Mouse (Mus musculus): ENCODE data around the gene Pfkp.

The Pfkp gene

DNA sequence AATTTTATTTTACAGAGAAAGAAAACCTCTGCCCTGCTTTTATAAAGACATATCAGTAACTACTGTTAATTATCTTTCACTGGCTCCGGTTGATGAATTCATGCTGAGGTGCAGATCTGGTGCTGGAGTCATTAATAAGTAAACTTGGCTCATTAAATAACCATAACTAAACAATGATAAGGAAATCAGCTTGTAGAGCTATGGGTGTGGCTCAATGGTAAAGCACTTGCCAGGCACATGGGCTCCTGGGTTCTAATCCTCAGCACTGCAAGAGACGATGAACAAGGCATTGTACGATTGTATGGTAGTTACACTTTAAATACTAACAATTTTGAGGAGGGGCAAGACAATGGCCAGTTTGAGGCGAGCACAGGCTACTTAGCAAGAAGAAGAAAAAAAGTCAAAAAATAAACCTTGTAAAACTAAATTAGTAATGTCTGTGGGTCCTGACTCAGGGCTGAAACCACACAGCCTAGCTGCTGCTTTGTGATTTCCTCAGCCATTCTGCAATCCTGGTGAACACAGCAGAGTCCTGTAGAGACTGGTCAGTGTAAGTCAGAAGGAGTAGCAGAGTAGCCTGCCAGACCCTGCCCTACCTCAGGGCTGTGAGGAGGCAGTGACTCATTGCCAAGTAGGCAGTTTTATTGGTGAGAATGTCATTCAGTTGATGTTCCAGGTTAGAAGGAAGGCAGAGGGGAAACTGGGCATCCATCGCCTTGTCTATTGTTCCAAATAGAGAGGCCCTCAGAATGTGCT lies 34.7 kb downstream of the Pfkp start:
- intact Hi-C loops (cut with DNase I) = no loop called here

DNA sequence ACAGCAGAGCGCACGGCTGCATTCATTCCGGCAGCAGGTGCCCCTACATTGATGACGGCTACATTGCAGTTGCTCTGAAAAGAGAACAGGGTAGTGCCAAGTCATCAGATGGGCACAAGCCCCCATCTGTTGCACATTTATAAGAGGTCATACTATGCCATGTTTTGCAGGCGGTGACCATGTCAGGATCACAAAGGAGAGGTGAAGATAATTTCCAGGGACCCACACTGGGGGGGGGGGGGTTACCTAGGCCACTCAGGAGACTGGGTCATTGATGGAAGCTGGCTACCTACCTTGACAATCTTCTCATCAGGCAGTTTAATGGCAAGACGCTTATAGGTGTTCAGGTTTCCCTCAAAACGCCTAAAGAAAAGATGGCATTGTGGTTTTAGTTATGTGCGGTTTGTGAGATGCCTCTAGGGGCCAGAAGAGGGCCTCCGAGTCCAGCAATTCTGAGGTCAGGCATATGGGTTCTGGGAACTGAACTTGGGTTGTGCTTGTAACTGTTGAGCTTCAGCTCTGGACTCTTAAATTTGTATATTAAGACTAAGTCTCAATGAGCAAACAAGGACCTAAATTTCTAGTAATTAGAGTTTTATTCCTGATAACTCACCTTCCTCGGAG lies 45.7 kb downstream of the Pfkp start:
- intact Hi-C loops (cut with DNase I) = no loop called here

DNA sequence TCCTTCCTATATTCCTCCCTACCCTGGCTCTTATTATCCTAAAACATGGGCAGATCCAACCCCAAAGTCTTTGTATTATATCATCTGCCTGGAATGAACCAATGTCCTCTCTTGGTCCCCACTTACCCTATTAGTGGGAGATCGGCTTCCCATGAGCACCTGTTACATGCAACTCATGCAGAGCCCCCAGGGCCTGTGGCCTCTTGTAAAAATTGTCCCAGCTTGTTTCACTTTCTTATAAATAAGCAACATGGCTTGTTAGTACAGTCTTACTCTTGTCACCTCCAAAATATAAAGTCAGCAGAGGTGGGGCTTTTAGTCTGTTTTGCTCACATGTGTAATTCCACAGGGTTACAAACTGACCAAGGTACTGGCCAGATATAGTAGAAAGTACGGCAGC lies 46.9 kb downstream of the Pfkp start:
- intact Hi-C loops (cut with DNase I) = no loop called here

DNA sequence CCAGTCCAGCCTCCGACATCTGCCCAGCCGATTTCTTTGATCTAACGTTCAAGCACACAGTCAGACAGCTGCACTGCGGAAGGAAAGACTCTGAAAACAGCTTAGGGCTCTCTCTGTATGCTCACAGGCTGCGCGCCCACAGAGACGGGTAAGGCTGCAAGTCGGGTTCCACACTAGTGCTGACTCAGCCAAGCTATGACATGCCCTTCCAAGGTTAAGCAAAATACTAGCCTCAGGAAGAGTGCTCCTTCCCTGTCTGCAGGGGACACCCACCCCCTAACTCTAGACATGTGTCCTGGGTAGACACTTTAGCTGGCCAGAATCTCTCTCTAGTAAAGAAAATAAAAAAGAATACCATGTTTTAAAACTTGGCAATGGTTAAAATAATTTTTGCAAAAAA lies 48.0 kb downstream of the Pfkp start:
- intact Hi-C loops (cut with DNase I) = no loop called here

DNA sequence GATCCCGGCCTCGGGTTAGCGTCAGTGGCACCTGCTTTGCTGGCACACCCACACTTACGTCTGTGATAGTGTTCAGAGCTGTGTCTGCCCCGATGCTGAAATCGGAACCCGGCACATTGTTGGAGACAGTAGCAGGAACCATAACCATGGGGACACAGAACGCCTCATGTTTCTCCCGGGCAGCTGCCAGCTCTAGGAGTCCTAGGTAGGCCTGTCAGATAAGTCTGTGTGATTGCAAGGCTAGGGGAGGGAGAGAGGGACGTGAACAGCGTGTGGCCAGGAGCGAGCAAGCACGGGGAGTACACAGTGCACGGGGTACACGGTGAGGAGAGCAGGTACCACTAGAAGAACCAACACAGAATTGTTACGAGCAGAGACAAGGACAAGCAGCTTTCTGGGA lies 50.8 kb downstream of the Pfkp start:
- intact Hi-C loops (cut with DNase I) = no loop called here

DNA sequence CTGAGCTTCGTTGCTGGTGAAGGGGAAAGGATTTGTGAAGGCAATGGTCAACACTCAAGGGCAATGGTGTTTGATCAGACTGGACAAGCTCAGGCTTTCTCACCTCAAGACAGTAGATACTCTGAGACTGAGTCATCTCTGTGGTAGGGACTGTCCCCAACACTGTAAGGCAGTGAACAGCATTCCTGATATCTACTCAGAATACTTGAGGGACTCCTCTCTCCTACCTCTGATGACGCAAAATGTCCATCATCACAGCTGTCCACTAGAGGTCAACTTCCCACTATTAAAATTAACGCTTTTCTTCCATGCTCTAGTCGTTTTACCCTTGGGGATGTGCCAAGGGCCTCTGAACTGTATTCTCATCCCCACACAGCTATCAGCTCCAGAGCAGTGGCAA lies 53.2 kb downstream of the Pfkp start:
- intact Hi-C loops (cut with DNase I) = no loop called here

DNA sequence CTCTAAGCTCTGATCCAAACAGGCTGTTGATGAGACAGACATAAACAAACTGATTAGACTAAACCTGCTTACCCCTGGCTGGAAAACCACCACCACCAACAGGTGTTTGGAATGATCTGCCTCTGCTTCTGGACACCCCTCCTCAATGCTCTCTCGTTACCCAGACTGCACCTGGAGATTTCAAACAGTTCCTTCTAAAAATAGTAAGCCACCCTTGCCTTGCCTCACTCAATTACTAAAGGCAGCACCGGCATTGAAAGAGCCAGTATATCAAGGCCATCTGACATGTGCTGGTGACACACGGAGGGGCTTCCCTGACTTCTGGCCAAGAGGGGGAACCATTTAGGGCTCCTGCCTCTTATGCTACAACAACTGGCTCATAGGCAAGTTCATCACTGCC lies 57.7 kb downstream of the Pfkp start:
- intact Hi-C loops (cut with DNase I) = no loop called here

DNA sequence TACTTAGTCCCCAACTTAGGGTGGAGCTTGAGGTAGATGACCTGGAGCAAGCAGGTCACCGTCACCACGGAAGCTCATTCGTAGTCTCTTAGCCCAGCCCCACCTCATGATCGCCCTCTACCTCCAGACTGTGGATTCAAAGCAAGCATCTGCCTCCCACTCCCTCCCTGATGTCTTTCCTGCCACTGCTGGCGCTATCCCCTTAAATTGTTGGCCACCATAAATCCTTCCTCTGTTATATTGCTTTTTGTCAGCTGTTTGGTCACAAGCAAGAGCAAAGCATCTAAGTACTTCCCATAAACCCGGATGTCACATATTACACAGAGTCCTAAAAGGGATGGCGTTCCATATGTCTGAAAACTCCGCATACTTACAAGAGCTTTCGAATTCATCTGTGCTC lies 62.6 kb downstream of the Pfkp start:
- intact Hi-C loops (cut with DNase I) = no loop called here

DNA sequence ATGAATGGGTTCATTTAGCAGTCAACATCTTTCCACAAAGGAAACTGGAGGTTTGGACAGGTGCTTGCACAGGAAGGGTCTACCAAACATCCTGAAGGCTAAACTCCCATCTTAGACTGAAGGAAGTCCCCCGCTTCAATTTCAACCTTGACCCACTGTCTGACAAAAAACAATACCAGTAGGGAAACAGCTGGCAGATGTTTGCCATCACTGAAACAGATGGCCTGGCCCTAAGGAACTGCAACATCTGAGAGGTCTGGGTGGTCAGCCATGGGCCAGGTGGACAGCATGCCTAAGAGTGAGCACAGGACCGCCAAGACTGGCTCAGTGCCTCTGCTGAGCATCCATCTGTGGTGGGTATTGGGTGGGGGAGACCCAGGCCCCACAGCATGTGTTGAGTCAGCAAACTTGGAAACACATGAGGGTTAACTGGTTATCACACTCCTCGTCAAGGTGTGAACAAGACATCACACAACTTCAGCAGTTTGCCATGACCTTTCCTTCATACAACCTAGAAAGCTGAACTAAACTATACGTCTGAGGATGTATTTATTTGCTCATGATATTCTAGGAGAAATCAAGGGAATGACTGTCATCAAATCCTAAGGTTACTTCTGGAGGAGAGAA lies 65.0 kb downstream of the Pfkp start:
- intact Hi-C loops (cut with DNase I) = no loop called here

DNA sequence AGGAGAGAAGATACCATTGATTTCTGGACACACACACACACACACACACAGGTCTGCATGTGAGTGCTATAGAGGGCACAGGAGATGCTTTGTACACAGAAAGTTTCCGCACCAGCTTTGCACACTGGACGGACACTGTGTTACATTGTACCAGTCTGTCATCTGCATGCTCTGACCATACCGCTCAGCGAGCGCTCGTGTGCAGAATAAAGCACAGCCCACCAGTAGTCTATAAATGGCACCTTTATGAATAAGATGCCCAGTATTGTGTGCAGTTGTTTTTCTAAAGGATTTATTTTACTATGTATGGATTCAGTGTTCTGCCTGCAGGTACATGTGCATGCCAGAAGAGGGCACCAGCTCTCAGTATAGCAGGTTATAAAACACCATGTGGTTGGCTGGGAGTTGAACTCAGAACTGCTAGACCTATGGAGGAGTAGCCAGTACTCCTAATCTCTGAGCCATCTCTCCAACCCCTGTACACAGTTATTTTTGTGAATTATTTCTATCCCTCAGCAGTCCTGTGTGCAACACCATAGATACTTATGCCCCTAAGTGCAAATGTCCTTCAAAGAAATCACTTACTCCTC lies 72.6 kb downstream of the Pfkp start:
- intact Hi-C loops (cut with DNase I) = no loop called here

DNA sequence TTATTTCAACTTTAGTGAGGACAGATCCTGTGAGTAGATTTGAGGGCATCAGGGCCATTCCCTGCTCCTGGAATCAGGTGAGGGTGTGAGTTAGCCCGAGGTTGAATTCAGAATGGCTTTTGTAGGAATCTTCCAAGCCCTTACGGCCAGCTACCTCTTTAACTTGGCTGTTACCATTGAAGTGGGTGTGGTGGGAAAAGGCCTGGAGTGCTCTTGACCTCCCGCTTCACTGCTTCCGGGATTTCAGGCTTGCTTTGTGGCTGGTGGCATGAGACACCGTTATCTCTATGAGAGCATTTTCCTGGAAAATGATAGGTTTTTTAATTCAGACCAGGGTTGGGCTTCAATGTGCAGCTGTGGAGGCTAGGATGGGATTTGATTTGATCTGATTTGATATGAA lies 83.0 kb downstream of the Pfkp start:
- intact Hi-C loops (cut with DNase I) = no loop called here

DNA sequence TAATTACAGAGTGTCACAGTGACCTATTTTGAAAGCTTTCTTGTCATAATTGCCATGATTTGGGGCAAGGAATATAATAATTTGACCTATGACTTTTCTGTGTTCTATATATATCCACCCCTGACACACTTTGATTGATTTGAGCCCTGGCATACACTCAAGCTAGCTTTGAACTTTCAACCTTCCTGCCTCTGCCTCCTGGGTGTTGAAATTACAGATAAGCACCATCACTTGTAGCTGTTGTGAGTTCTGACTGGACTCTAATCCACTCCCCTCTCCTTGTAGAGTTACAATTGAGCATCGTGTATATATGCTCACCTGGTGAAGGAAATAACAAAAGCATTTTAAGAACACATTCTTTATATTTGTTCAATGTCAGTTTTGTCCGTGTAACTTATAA lies 86.2 kb downstream of the Pfkp start:
- intact Hi-C loops (cut with DNase I) = no loop called here

DNA sequence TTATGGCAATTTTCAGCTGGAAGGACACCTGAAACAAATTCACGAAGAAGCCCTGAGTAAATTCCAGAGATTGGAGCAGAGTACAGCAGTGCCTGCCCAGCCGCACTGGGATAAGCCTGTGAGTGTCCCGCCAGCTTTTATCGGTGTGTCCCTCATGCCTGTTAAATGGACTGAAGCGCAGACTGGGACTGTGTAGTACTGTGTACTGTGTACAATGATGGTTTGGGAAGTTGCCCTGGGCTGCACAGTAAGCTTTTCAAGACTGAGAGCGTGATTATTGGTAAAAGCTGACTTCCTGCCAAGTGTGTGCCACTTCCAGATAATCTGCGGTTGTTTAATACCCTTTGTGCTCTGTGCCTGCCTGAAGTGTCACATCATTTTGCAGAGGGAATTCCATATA lies 90.8 kb downstream of the Pfkp start:
- intact Hi-C loops (cut with DNase I) = no loop called here

DNA sequence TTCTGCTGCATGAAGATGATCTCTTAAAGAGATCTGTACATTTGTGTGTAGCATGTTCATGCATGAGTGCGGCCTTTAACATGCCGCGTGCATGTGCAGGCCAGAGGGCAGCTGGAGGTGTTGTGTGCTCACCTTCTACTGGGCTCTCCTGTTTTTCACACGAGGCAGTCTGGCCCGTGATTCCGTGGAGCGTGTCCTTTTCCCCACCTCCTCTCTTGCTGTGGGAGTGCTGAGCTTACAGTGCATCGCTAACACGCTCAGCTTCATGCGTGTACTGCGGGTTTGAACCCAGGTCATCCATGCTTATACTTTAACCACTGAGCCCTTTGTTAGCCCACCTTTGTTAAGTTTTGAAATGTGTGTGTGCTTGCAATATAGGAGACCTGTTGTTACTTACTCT lies 92.9 kb downstream of the Pfkp start:
- intact Hi-C loops (cut with DNase I) = no loop called here

DNA sequence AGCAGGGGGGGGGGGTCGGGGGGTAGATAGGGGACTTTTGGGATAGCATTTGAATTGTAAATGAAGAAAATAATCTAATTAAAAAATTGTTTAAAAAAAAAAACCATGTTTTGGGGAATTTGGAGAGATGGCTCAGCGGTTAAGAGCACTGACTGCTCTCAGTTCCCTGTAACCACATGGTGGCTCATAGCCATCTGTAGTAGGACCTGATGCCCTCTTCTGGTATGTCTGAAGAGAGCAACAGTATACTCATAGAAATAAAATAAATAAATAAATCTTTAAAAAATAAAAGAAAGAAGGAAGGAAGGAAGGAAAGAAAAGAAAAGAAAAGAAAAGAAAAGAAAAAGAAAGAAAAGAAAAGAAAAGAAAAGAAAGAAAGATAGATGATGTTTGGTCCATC lies 94.9 kb downstream of the Pfkp start:
- intact Hi-C loops (cut with DNase I) = no loop called here

DNA sequence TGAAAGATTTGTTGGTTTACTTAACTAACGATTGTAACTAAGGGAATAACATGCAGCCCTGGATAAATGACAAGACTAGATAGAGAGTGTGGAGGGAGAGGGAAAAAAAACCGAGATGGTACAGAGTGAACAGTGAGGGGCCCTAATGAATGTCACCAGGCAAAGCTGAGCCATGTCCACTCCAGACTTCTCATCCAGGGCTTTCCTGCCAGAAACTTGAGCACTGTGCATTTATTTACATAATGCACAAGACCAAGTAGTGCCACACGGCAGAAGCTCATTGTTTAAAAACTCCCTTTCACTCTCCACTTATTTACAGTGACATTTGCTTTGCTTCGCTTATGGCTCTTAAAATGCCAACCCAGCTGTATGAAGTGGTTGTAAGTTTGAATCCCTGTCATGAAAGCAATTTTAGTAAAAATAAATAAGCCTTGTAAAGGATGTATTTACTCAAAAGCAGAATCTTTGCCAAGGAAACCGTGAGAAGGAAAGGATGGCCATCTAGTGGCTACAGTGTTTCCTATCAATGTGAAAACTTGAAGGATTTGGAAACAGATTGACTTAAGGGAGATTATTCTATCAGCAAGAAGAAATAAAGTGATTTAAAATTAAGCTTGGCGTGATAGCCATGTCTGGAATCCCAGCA lies 113.2 kb downstream of the Pfkp start:
- intact Hi-C loops (cut with DNase I) = no loop called here

DNA sequence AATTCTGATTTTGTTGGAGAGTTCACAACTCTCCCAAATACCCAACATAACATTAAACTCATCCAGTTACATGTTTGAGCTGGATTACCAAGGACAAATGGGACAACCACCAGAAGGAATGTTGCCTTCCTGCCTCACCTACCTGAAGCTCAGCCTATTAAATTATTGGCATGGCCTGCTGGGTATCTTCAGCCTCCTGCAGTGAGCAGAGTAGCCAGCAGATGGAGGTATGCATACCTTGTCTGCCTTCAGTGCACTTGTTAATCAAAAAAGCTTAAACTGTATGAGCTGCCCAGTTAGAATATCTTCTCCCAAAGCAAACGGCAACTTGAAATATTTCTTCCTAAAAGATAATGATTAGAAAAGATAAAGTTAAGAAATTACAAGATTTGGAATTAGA lies 115.9 kb downstream of the Pfkp start:
- intact Hi-C loops (cut with DNase I) = no loop called here
